Mouse (Mus musculus) gonadal fat pad, adult 2 months (tissue): ENCODE results near the gene 1700067K01Rik. TPM values are rescaled to one million over a fixed set of nuclear protein-coding genes. Genes with fewer than 3 reads are reported as not detected.

Source experiments
- DNase-seq: peaks from one replicate; pipeline ENCODE4 v3.0.0-alpha.2; 2012; ENCODE audit warnings: low read depth
- polyA plus RNA-seq: library from polyadenylated mRNA; depleted of rRNA; stranded (reverse); fragments of >200 nt; gene quantifications from 2 replicates; pipeline ENCODE4 v1.2.3, GENCODE M21; 2012; rRNA removed

Gene 1700067K01Rik
- polyA plus RNA-seq, 1 experiment, result 0.28 TPM

GRCm38 (mm10) chr8:84053229-84053628 is 51.9 kb downstream of the 1700067K01Rik start:
- DNase-seq, result no peak

Other genes starting within 250 kb of the 1700067K01Rik start
- 66.4 and 70.0 TPM in 2 replicates for gene Adgrl1, start 101.4 kb upstream of the 1700067K01Rik start, polyA plus RNA-seq
- 3.2 and 3.3 TPM in 2 replicates for gene Gm10644, start 46.3 kb upstream of the 1700067K01Rik start, polyA plus RNA-seq
- 3.9 and 6.3 TPM in 2 replicates for gene Asf1b, start 46.0 kb upstream of the 1700067K01Rik start, polyA plus RNA-seq
- gene Prkaca, start 28.5 kb upstream of the 1700067K01Rik start, polyA plus RNA-seq, result 127 and 129 TPM in 2 replicates
- gene Samd1, start 3.8 kb upstream of the 1700067K01Rik start, polyA plus RNA-seq, result 32.3 and 36.3 TPM in 2 replicates
- 0.86 and 1.1 TPM in 2 replicates for gene 2210011C24Rik, start 10.7 kb downstream of the 1700067K01Rik start, polyA plus RNA-seq
- 0.49 and 1.0 TPM in 2 replicates for gene Palm3, start 20.0 kb downstream of the 1700067K01Rik start, polyA plus RNA-seq
- 2.3 and 3.1 TPM in 2 replicates for gene Il27ra, start 41.1 kb downstream of the 1700067K01Rik start, polyA plus RNA-seq
- gene Rln3, start 43.5 kb downstream of the 1700067K01Rik start, polyA plus RNA-seq, result 0.24 TPM in 1 of 2 replicates, not detected in the other
- gene Gm10643, start 63.6 kb downstream of the 1700067K01Rik start, polyA plus RNA-seq, result 0.97 and 1.3 TPM in 2 replicates
- 13.2 and 16.8 TPM in 2 replicates for gene Rfx1, start 65.3 kb downstream of the 1700067K01Rik start, polyA plus RNA-seq
- gene Dcaf15, start 103.3 kb downstream of the 1700067K01Rik start, polyA plus RNA-seq, result 22.0 and 28.8 TPM in 2 replicates
- 0.51 and 0.81 TPM in 2 replicates for gene Podnl1, start 124.5 kb downstream of the 1700067K01Rik start, polyA plus RNA-seq
- 25.4 and 25.7 TPM in 2 replicates for gene Cc2d1a, start 146.4 kb downstream of the 1700067K01Rik start, polyA plus RNA-seq
- 2.4 TPM in 2 replicates for gene 4930432K21Rik, start 146.5 kb downstream of the 1700067K01Rik start, polyA plus RNA-seq
- 0.95 and 1.4 TPM in 2 replicates for gene Nanos3, start 183.7 kb downstream of the 1700067K01Rik start, polyA plus RNA-seq
- 9.3 and 10.0 TPM in 2 replicates for gene Zswim4, start 235.6 kb downstream of the 1700067K01Rik start, polyA plus RNA-seq
- 134 and 141 TPM in 2 replicates for gene D8Ertd738e, start 248.2 kb downstream of the 1700067K01Rik start, polyA plus RNA-seq